ENCODE assay signal across 27 mouse cellular contexts in genomic region chr14:34916315-34916714, GRCm38 (mm10).
DNase-seq lines count a peak whose midpoint lies in the region; ATAC-seq lines count a peak whose summit lies in the region.
"Had no signal": no experiment of that assay in that cellular context is flagged by ENCODE, and none has a peak within 500 bp of the region (broad histone marks: within the 10 kb centered on the region; RNA-seq: fewer than 3 reads in every experiment).

No protein-coding gene starts in this region.

- peak; percentile 29 for DNase-seq in right cerebral cortex, postnatal 4 days
- DNase-seq in right cerebral cortex, adult 2 months (ENCODE audit: low spot score in 2 of 2) = no peak
- DNase-seq in left cerebral cortex, postnatal 4 days = no peak
- DNase-seq: adrenal gland, adult 2 months; adrenal gland, postnatal 14 days; cerebellum, adult 11-12 months; cerebellum, adult 8-10 months; cerebellum, postnatal 10 days; cerebellum, postnatal 36 days; embryo, embryonic 11 days; gastrocnemius, postnatal 10 days; gastrocnemius, postnatal 36 days; heart, adult 2 months; heart, postnatal 14 days; heart, postnatal 4 days had no signal

- no peaks in the 10 kb centered on the region for H3K4me1 ChIP-seq in intestine, embryonic 15.5 days (replicated peaks)
- no peaks in the 10 kb centered on the region for H3K4me1 ChIP-seq in intestine, embryonic 16.5 days (ENCODE audit: control insufficient read depth, insufficient read depth, low read length)
- no peaks in the 10 kb centered on the region for H3K4me1 ChIP-seq in stomach, embryonic 16.5 days (ENCODE audit: control insufficient read depth, insufficient read depth, low read length)
- H3K4me1 ChIP-seq: embryonic facial prominence, embryonic 13.5 days; heart, embryonic 10.5 days; heart, embryonic 13.5 days had no signal

- H3K4me2 ChIP-seq in intestine, embryonic 15.5 days (replicated peaks) = no peak overlapping the region
- H3K4me2 ChIP-seq in intestine, embryonic 16.5 days (ENCODE audit: low read depth, low read length) = no peak overlapping the region
- no peak overlapping the region for H3K4me2 ChIP-seq in stomach, embryonic 16.5 days (ENCODE audit: low read depth, low read length)
- H3K4me2 ChIP-seq: embryonic facial prominence, embryonic 13.5 days; forebrain, embryonic 12.5 days; heart, embryonic 13.5 days; hindbrain, embryonic 14.5 days had no signal

- intact Hi-C loops in left cerebral cortex, postnatal 4 days (cut with DNase I) = no loop called here

- no peaks in the 10 kb centered on the region for H3K9me3 ChIP-seq in intestine, embryonic 15.5 days
- no peaks in the 10 kb centered on the region for H3K9me3 ChIP-seq in intestine, embryonic 16.5 days (ENCODE audit: control insufficient read depth, low read length)
- H3K9me3 ChIP-seq in stomach, embryonic 16.5 days (replicated peaks; ENCODE audit: control insufficient read depth, low read length) = no peaks in the 10 kb centered on the region
- H3K9me3 ChIP-seq: embryonic facial prominence, embryonic 10.5 days; embryonic facial prominence, embryonic 13.5 days; forebrain, embryonic 12.5 days; heart, embryonic 10.5 days; heart, embryonic 13.5 days had no signal

- no peak overlapping the region for H3K4me3 ChIP-seq in intestine, embryonic 15.5 days (replicated peaks)
- H3K4me3 ChIP-seq in intestine, embryonic 16.5 days (ENCODE audit: low read length) = no peak overlapping the region
- H3K4me3 ChIP-seq in stomach, embryonic 16.5 days (replicated peaks; ENCODE audit: low read length) = no peak overlapping the region
- H3K4me3 ChIP-seq: embryonic facial prominence, embryonic 10.5 days; embryonic facial prominence, embryonic 13.5 days; erythroblast, embryonic 14.5 days; forebrain, embryonic 12.5 days; heart, adult 2 months; heart, embryonic 10.5 days; heart, embryonic 13.5 days had no signal

- H3K27ac ChIP-seq in intestine, embryonic 15.5 days = no peak overlapping the region
- H3K27ac ChIP-seq in intestine, embryonic 16.5 days (ENCODE audit: low read length) = no peak overlapping the region
- no peak overlapping the region for H3K27ac ChIP-seq in stomach, embryonic 16.5 days (ENCODE audit: low read length)
- H3K27ac ChIP-seq: embryonic facial prominence, embryonic 10.5 days; embryonic facial prominence, embryonic 13.5 days; forebrain, embryonic 12.5 days; heart, adult 2 months; heart, embryonic 10.5 days; heart, embryonic 13.5 days; hindbrain, embryonic 14.5 days; hindbrain, postnatal 0 days had no signal

- 49% methylated on average over 6 of the region's 6 CpGs for WGBS in intestine, embryonic 15.5 days
- 55% methylated on average over 6 of the region's 6 CpGs for WGBS in intestine, embryonic 16.5 days
- 59% methylated on average over 6 of the region's 6 CpGs for WGBS in stomach, embryonic 16.5 days

- no peak overlapping the region for H3K9ac ChIP-seq in intestine, embryonic 15.5 days
- no peak overlapping the region for H3K9ac ChIP-seq in intestine, embryonic 16.5 days (ENCODE audit: low read depth, low read length)
- no peak overlapping the region for H3K9ac ChIP-seq in stomach, embryonic 16.5 days (ENCODE audit: low read length)
- H3K9ac ChIP-seq: embryonic facial prominence, embryonic 13.5 days; forebrain, embryonic 12.5 days; heart, embryonic 13.5 days; hindbrain, embryonic 14.5 days had no signal

- H3K36me3 ChIP-seq in intestine, embryonic 15.5 days = no peaks in the 10 kb centered on the region
- H3K36me3 ChIP-seq in intestine, embryonic 16.5 days (ENCODE audit: control insufficient read depth, insufficient read depth, low read length) = no peaks in the 10 kb centered on the region
- no peaks in the 10 kb centered on the region for H3K36me3 ChIP-seq in stomach, embryonic 16.5 days (ENCODE audit: control insufficient read depth, insufficient read depth, low read length)
- H3K36me3 ChIP-seq: embryonic facial prominence, embryonic 10.5 days; embryonic facial prominence, embryonic 13.5 days; forebrain, embryonic 12.5 days; heart, embryonic 10.5 days; heart, embryonic 13.5 days had no signal

- ATAC-seq in intestine, embryonic 15.5 days = peak; percentile 17; the same call in 1 of the 2 replicates
- ATAC-seq in intestine, embryonic 16.5 days = no peak
- ATAC-seq in stomach, embryonic 16.5 days (ENCODE audit: insufficient read depth, low FRiP score) = peak; percentile 45; the same call in 1 of the 2 replicates
- ATAC-seq: CD4-positive, CD25-positive, alpha-beta regulatory T cell, adult 4 months; hindbrain, postnatal 0 days had no signal

- H3K27me3 ChIP-seq in intestine, embryonic 15.5 days (replicated peaks) = no peaks in the 10 kb centered on the region
- no peaks in the 10 kb centered on the region for H3K27me3 ChIP-seq in intestine, embryonic 16.5 days (replicated peaks; ENCODE audit: control insufficient read depth, insufficient read depth, low read length)
- H3K27me3 ChIP-seq in stomach, embryonic 16.5 days (ENCODE audit: control insufficient read depth, insufficient read depth, low read length) = no peaks in the 10 kb centered on the region
- H3K27me3 ChIP-seq: embryonic facial prominence, embryonic 13.5 days; forebrain, embryonic 12.5 days; heart, embryonic 13.5 days had no signal
